Mouse (Mus musculus): ENCODE data around the gene Efna5.
A peak's percentile ranks its signal among the peaks of the same experiment; 100 is the strongest.

Efna5 gene

DNA sequence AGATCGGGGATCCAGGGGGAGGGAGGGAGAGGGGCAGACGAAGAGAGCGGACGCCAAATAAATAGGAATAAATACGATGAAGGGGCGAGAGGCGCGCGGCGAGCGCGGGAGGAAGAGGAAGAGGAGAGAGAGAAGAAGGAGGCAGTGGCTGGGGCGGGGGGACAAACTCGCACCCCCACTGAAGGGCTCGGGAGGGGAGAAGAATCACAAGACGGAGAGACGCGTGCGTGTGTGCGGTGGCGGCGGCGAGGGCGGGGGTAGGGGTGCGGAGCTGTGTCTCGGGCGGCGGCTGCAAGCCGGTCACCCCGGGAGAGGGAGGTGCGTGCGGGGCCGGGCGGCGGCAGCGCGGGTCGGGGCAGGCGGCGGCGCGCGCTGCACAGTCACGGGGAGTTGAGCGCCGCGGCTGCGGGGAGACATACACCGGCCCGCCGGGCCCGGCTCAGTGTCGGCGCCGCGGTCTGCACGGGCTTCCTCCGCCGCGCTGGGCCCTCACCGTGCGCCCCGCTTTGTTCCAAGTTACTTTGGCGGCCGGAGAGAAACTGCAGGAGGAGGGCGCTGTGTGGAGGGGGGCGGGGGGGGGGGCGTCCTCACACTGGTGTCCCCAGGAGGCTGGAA lies at the start of gene Efna5:
Gene Efna5, minus strand, starts transcription at position 142 of the 615 bp plus-strand sequence.
- DNase-seq (ENCODE audit: low read depth, low spot score) = peak; percentile 16

DNA sequence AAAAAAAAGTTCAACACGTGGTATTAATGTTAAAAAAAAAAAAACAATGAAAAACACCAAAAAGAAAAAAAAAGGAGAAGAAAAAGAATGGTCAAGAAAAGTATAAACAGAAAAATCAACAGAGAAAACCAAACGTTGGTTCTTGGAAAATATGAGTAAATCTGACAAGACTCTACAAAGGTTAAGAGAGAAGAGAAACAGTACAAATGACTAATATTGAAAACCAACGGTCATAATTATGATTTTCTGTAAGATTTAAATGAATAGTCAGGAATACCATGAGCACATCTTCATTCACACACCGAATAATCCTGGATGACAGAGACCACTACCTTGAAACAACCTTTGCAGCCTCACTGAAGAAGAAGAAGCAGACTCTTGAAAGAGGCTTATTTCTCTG lies 34.2 kb upstream of the Efna5 start:
- no peak for DNase-seq (ENCODE audit: low read depth, low spot score)

DNA sequence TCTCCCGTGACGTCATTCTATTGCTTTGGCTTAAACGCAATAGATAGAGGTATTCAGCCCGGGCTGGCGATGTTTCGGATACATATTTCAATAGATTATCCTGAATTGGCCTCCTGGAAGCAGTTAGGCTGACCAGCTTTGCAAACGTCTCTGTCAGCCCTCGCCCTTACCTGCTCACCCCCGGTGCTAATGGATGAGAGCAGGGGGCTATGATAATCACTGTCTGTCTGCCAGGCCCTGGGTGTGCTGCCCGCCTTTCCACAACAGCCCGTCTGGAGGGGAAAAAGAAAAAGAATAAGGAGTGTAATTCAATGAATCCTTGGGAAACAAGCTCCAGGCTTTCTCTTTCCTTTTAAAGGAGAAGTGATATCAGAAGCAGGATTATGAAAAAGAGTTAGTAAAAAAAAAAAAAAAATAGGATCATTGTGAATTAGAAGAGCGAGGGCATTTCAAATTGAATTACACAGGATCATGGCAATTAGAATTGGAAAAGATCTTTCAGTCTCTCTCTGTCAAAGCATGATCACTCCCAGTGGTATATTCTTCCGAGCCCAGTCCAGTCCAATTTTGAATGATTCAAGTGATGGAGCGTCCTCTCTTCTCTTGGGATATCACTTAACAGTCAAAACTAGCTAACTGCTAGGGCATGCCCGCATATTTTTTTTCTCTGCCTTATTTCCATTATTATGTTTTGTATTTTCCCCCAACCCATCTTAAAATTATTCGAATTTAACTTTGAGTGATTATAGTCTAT lies 24.8 kb upstream of the Efna5 start:
- no peak for DNase-seq (ENCODE audit: low read depth, low spot score)

DNA sequence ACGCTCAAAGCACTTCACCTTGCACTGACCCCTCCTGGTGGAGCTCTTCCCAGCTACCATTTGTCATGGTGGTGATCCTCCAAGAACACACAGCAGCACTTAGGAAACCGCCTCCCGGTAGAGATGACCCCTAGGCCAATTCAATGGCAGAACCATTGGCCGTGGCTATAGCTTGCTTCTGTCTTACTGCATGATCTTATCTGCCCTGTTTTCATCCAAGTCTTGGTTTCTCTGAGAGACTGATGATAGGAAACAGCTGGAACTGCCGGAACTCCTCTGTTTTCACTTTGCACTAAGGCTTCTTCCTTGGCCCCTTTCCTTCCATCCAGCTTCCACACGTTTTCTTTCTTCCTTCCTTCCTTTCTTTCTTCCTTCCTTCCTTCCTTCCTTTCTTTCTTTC lies 17.9 kb upstream of the Efna5 start:
- no peak for DNase-seq (ENCODE audit: low read depth, low spot score)

DNA sequence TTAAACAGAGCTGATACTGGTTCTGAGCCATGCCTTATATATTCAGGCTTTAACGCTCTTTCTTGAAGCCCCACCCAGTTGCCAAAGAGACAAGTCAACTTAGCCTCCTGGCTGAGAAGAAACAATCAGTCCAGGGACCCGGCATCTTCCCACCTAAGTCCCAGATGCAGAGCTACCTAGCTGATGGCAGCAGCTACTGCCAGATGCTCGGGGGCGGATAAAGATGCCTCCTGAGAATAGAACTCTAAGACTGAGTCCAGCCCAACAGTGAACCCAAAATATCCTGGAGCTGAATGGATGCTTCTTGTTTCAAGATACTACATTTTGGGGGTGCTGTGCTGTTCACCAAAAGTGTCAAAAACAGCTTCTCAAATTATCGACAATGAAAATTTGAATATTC lies 8.9 kb upstream of the Efna5 start:
- no peak for DNase-seq (ENCODE audit: low read depth, low spot score)

DNA sequence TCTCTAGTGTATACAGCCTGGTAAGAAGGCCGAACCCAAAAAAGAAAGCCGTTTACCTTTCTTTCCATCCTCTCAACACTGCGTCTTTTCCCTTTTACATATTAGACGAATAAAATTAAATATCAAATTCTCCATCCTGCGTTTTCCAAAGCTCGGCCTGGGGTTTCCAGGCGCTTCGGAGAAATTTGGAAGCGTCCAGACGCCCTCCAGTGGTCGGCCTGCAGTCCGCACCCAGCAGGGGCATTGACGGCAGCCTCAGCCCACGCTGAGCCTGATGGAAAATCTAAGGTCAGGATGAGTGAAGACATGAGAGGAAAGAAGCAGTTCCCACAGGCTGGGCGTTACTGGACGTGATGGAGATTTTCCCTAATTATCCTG lies 3.0 kb upstream of the Efna5 start:
- peak; percentile 71 for DNase-seq (ENCODE audit: low read depth, low spot score)

DNA sequence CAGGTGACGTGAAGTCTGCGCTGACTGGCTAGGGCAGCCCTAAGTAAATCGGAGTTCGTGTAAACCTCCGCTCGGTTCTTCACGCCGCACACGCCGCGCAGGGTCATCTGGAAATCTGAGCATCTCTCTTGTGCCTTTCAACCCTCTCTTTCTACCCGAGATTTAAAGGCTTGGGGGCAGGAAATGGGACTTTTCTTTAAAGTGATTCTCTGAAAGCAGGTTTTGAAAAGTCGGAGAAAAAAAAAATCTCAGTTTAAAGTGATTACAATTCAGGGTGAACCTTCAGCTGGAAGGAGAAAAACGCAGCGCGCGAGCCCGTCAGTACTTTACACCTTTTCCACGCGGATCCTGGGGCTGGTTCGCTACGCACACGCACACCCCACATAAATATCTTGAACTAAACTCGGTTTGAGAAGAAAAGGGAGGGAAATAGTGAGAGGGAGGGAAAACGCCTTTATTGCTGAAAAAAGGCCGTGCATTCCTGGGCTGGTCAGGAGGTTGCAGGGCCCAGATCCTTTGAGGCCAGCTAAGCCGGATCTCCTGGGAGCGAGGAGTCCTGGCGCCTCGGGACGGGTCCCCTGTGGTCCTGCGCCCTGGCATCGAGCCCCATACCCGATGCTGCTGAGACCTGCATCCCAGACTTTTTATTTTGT lies 2.5 kb upstream of the Efna5 start:
- peak; percentile 46 for DNase-seq (ENCODE audit: low read depth, low spot score)

DNA sequence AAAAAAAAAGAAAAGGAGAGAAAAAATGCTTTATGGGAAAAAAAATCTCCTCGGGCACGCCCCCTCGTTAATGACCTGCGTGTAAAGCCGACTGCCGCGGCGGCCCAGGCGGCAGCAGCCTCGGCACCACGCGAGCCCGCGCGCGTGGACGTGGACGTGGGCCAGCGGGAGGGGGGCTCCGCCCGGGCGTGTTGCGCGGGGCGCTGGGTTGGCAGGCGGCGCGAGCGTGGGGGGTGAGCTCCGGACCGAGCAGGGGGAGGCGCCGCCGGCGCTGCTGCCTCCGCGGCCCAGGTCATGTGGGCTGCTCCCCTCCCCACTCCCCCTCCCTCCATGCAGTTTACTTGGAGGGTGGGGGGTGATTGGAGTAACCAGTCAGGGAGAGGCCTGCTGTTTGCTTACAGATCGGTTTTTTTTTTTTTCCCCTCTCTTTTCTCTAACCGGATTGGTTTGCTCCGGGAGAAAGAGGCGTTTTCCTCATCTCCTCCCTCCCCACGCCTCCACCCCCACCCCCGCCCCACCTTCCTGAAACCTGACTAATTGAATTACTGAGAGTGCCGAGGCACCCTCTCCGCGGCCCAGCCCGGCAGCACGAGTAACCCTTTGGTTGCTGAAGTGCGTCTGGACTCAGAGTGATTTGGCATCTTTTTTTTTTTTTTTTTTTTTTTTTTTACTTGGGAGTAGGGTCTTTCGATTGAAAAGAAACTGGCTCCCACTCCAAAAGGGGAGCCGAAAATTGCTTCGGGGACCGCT lies 1.8 kb upstream of the Efna5 start:
- DNase-seq (ENCODE audit: low read depth, low spot score) = peak; percentile 86

DNA sequence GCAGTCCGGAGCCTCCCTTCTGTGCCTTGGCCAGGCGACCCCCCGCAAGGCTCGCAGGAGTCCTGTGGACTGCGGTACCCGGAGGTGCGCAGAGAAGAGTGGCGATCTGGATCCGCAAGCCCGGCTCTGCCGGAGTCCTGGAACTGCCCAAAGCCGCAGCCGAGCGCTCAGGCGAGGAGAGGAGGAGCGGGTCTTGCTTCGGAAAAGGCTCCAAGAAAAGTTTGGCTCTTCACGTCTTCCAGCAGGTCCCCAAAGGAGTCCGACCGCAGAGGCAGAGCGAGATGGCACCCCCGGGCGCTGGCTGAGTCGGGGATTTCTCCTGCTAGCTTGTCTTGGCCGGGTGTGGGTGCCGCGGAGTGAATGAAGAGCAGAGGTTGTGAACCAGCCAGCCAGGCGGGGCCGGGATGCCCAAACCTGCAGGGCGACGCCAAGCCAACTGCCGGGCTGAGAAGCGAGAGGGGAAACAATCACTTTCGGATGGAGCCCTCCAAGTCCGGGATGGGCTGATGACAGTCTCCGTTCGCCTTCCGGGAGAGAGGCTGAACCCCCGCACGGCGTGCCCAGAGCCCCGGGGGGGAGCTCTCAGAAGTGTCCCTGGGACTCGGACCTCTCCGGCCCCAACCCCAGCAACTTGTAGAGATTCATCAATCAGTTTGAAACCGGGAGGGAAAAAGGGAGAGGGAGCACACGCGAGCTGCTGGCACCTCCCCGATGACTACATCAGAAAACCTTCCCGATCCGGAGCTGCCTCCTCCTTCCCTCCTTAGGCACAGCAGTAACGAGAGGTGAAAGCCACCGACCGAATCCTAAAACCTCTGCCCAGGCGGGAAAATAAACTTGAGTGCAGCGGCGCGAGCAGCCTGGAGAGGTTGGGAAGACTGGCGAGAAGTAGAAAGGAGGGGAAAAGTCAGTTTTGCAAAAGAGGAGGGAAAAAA lies 941 bp upstream of the Efna5 start:
- DNase-seq (ENCODE audit: low read depth, low spot score) = peak; percentile 45

DNA sequence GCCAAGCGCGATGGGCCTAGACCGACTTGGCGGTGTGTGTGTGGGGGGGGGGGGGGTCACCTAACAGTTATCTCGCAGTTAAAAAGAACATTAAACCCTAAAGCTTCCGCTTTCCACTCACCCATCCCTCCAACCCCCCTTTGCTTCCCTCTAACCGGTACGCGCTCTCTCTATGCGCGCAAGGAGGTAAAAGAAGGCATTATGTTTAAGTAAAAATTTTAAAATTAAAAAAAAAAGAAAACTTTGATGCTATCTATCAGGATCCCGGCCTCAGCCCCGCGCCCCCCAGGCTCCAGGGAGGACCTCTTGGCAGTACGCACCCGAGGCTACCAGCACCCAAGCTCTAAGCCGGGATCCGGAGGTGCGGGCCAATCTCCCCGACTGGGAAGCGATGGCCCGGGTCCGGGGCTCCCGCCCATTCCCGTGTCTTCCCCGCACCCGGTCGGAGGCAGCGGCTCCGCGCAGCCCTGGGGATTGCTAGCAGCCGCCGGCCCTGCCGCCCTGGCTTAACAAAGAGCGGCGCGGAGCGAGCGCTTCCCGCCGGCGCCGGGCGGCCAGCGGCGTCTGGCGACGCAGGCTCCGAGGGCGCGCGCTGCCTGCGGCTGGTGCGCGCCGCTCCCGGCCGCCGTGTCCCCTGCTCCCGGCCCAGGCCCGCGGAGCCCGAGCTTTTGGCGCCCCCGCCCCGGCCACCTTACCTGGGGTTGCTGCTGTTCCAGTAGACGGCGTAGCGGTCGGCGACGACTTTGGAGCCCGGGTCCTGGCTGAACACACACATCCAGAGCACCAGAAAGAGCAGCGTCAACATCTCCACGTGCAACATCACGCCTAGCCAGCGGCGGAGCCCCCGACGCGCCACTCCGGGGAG lies 574 bp downstream of the Efna5 start:
- peak; percentile 46 for DNase-seq (ENCODE audit: low read depth, low spot score)

DNA sequence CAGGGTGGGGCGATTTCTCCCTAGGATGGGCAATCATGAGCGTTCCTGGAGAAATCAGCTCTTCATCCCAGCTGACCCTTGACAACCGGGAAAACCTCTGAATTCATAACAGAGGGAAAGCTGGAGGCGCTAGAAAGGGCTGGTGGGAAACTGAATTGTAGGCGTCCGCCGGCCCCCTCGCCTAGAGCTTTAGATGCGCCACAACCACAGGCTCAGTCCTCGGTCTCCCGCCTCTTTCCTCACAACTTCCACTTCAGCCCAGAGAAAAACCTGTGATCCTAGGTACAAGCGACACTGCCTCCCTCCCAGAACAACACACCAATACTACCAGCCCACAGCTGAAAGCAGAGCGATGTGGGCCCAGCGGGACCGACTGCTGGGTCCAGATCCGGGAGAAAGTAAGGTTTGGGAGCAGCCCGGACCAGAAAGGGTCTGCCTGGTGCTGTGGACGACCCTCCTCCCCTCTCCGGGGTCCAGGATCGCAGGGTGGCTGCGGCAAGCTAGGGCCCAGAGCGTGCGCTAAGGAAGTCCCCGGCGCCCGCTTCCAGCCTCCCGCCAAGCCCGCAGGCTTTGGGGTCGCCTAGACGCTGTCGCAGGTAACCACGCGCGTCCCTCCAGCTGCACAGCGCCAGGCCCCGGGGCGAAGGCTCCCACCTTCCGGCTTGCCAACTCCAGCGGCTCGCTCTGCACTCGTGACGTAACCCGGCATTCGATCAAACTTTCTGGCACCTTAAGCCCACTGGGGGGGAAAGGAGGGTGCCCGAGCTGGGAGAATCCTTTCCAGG lies 1.4 kb downstream of the Efna5 start:
- DNase-seq (ENCODE audit: low read depth, low spot score) = peak; percentile 36

DNA sequence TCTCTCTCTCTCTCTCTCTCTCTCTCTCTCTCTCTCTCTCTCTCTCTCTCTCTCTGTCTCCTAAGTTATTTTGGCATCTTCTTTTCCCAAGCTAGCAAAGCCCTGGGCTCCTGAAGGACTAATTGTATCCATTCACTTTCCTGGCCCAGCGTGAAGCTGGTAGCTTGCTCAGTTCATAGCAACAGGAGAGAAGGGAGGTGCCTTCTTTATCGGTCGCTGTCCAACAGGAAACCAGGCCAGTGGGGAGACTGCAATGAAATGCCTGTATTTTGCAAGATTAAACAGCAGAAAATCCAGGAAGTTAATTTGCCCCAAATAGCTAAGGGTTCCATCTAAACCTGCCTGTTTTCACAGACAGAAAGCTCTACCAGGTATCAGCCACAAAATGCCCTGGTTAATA lies 5.4 kb downstream of the Efna5 start:
- no peak for DNase-seq (ENCODE audit: low read depth, low spot score)

DNA sequence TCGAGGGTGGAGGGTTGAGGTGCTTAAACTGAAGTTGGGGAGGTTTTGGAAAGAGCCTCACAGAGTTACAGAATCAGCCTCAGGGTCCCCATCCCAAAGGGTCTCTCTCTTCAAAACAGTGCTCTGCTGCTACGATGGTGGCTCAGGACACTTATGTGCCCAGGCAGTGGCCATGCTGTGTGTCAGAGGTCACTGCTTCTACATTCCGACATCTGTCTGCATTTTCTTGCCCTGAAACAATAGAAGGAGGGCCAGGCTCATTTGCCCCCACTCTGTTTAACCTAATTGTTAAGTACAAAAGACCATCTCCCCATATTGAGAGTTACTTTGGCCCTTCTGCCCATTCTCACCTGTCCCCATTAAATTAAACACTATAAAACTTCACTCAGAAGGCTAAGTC lies 9.2 kb downstream of the Efna5 start:
- DNase-seq (ENCODE audit: low read depth, low spot score) = no peak

DNA sequence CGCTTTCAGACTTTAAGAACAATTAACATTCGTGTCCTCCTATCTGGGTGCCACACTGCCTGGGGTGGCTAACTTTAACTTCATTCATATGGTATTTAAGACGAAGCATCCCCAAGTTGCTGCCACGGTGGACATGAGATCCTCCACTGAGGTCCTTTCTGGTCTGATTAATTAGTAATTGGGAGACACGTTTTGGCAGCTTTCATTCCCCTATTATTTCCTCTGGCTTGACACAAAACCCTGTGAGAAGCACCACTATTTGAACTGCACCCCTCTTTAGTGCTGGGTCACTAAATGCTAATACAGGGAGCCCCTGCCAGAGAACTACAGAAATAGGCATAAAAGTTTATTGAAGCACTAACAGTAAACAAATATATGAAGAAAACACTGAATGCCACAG lies 9.9 kb downstream of the Efna5 start:
- no peak for DNase-seq (ENCODE audit: low read depth, low spot score)

DNA sequence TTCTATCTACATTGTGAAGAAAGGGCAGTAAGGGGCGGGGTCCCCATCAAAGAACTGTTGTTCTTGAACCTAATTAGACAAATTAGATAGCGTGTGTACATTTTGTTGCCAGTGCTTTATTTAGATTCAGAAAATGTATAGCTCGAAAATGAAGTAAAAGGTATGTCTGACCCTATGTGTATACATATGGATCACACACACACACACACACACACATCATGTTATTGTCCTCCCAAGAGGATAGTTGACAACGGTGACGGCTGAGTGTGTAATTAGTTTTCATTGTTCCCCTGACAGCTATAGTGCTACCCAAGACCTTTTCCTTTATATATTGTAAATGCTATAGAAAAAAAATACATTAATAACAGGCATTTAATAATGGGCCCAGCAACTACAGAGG lies 10.7 kb downstream of the Efna5 start:
- DNase-seq (ENCODE audit: low read depth, low spot score) = no peak

DNA sequence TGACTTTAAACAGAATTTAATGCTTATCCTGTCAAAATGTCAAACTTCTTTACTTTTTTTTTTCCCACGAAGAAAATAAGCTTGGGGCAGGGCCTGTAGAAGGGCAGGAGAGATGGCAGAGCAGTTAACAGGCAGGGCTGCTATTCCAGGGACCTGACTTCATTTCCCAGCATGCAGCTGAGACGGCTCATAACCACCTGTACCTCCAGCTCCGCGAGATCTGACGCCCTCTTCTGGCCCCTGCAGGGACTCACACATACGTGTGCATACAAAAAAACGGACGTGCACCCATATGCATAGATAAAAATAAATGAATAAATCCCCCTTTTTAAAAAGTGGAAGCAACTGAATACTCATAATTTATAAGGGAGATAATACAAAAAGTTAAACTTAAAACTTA lies 16.2 kb downstream of the Efna5 start:
- no peak for DNase-seq (ENCODE audit: low read depth, low spot score)

DNA sequence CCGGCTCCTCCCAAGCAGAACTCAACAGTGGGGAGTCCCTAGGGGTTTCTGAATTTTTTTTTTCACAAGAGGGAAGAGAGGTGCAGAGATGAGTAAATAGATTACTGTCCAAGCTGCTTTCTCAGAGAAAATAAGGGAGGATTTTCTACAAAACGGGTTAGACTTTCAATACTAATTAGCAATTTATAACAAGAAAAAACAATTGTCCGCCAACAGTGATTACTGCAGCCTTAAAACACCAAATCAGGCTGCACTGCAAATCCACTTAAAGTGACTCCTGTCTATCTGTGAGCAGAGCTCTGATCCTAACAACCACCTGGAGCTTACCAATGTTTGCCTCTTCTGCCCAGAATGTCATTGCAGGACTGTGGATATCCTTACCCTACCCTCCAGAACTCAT lies 18.1 kb downstream of the Efna5 start:
- DNase-seq (ENCODE audit: low read depth, low spot score) = no peak

DNA sequence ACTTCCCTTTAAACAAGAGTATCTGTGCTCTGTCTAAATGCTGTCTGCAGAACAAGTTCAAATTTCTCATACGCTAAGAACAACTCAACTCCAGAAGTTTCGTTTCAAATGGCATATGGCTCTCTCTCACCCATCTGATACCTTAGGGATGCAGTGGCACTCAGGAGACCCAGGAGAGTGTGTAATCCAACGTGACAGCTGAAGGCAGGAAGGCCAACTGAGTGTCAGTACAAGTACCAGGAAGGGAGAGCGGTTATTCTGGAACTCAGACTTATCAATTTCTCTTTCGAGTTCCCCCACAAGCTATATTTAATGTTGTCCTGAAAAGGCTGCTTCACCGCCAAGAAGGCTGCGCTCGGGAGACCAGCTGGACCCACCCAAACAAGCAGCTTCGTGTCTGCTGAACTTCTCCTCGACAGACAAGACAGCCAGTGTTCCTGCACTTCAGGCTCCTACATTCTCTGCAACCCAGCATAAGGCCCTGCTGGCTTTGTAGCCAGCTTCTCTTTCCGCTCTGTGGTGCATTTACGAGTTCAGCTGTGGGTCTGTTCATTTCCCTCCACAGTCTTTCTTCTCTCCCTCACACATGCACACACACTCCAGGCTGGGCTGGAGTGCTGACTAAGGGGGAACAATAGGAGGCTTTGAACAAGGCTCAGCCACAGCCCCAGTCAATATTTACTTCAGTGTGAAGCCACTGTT lies 18.7 kb downstream of the Efna5 start:
- peak; percentile 19 for DNase-seq (ENCODE audit: low read depth, low spot score)

DNA sequence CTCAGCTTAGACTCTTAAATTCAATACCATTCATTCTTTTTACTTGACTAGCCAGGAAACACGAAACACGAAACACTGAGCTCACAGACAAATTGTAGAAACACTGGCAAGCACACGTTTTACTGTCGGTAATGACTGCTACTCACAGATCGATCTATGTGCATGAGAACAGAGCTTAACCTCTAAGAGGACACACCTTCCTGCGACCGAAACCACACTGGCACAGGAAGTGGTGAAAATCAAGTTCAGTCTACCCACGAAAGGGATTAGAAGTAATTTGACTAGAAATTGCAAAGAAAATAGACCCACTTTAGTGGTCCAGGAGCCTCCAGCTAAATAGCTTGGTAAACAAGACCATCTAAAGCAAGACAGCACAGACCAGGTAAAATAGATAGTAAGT lies 23.8 kb downstream of the Efna5 start:
- no peak for DNase-seq (ENCODE audit: low read depth, low spot score)

Data from embryo, embryonic 11.5 days (tissue).